Mouse (Mus musculus): ENCODE measurements around the gene Gigyf1.

DNA sequence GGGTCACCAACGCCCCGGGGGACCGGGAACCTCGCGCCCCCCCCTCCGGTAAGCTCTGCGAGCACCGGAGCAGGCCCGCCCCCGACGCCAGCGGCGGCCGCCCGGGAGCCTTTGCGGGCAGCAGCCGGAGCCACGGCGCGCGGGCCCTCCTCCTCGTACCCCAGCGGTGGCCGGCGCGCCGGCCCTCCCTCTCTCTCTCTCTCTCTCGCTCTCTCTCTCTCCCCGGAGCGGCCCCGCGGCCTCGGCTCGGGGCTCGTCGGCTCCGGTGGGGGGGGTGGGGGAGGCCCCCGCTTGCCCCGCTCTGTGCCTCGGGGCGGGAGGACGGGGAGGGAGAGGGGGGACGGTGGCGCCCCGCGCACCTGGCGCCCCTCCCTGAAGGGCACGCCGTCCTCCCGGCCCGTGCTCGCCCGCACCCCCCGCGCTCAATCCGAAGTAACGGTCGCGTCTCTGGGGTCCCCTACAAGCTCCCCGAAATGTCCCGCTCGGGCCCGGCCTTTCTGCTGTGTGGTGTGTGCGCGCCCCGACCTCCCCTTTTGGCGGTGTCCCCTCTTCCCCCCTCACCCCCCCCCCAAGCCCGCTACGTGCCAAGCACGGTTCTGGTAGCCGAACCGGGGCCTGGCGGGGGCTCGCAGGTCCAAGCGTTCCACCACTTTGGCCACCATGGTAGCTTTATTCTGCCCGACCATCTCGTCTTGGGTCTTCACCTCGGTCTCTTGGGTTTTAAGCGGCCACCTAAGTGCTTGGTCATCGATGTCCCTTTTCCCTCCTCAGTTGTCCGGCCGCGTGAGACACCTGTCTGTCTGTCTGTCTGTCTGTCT lies 7.6 kb upstream of the Gigyf1 start:
- TF ChIP-seq CTCF (IDR thresholded peaks at IDR 0.05; ENCODE audit: control insufficient read depth, insufficient read depth, low read length): no peak
- TF ChIP-seq POLR2A (IDR thresholded peaks at IDR 0.05; ENCODE audit: borderline replicate concordance, control insufficient read depth, low read depth, low read length): no peak
